Mouse (Mus musculus) liver, adult 2 months (tissue): Measurements from ENCODE around the gene Card19. TPM values are rescaled to one million over a fixed set of nuclear protein-coding genes. Genes with fewer than 3 reads are reported as not detected.

ENCODE experiments used
- DNase-seq: peaks from one replicate; pipeline ENCODE4 v3.0.0-alpha.2; 2011; ENCODE audit warnings: low read depth, low spot score; ENCODE audit errors: extremely low read depth
- H3K27ac ChIP-seq: fragments of 200-500 bp; replicated peaks from 2 replicates; pipeline ENCODE4 v1.5.1; 2012; ENCODE audit warnings: low read depth, mild to moderate bottlenecking, control low read depth, inconsistent platforms, low read length; ENCODE audit not compliant: insufficient read depth
- H3K27me3 ChIP-seq: fragments of 200-500 bp; 2 replicates; pipeline ENCODE4 v1.6.1; 2012; ENCODE audit warnings: mild to moderate bottlenecking, moderate library complexity, low read length, inconsistent platforms; ENCODE audit not compliant: control insufficient read depth, insufficient read depth
- H3K36me3 ChIP-seq: fragments of 200-500 bp; 2 replicates; pipeline ENCODE4 v1.6.1; 2012; ENCODE audit warnings: low read length, inconsistent platforms; ENCODE audit not compliant: control insufficient read depth, insufficient read depth
- H3K4me1 ChIP-seq: fragments of 200-500 bp; 2 replicates; pipeline ENCODE4 v1.6.1; 2011; ENCODE audit warnings: low read length; ENCODE audit not compliant: control insufficient read depth, insufficient read depth
- H3K4me3 ChIP-seq: fragments of 200-500 bp; 2 replicates; pipeline ENCODE4 v1.5.1; 2011; ENCODE audit warnings: low read depth, mild to moderate bottlenecking, control low read depth, low read length, moderate library complexity; ENCODE audit not compliant: insufficient read depth
- H3K79me2 ChIP-seq: fragments of 200-500 bp; 2 replicates; pipeline ENCODE4 v1.6.1; 2012; ENCODE audit warnings: inconsistent platforms, mild to moderate bottlenecking, low read length, moderate library complexity; ENCODE audit not compliant: control insufficient read depth, insufficient read depth
- H3K9ac ChIP-seq: fragments of 200-500 bp; 2 replicates; pipeline ENCODE4 v1.6.1; 2012; ENCODE audit warnings: low read depth, mild to moderate bottlenecking, control low read depth, inconsistent platforms, low read length
- CTCF ChIP-seq: fragments of 200-500 bp; IDR thresholded peaks from 2 replicates; pipeline ENCODE4 v1.5.1; 2011; ENCODE audit warnings: low read depth, low read length, control low read depth
- POLR2A ChIP-seq: fragments of 200-500 bp; IDR thresholded peaks from 2 replicates; pipeline ENCODE4 v1.6.1; 2011; ENCODE audit warnings: low read length, control low read depth; ENCODE audit not compliant: insufficient read depth; ENCODE audit errors: extremely low read depth
- WGBS: fragments of 180-500 bp; shearing (Covaris S2); methylation state at CpG from one replicate; pipeline ENCODE4 v1.1.7; 2018; 5-methylcytosine and 5-hydroxymethylcytosine counted together
- polyA plus RNA-seq: library from polyadenylated mRNA; depleted of rRNA; stranded (reverse); fragments of >200 nt; gene quantifications from 2 replicates; pipeline ENCODE4 v1.2.3, GENCODE M21; 2012
- total RNA-seq: library from RNA; depleted of rRNA; stranded (reverse); fragments of >200 nt; gene quantifications from 2 replicates; pipeline ENCODE4 v1.2.3, GENCODE M21; 2014

Gene Card19
- total and polyA plus RNA-seq, 2 experiments, result 11.2 to 38.0 TPM

DNA sequence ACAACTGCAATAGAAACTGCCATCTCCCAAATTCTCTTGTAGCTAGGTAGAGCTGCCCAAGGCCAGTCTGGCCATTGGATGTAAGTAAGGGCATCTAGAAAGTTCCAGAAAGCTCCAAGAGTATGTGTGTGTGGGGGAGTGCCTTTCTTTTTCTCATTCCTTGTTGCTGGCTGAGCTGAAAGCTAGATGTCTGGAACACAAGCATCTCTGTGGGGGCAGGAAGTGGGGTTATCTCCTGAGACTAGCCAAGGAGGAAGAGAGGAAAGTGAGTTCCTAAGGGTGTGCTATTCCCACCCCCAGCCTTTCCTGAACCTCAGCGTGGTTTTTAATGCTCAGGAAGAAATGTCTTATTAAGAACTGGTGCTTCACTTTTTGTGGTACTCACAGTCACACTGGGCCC, 44.1 kb downstream of the Card19 start:
- no peak for TF ChIP-seq POLR2A
- TF ChIP-seq CTCF, result no peak
- 57% methylated on average over 1 of the region's 1 CpGs for WGBS
- no peak for DNase-seq
- Histone ChIP-seq H3K36me3 (no peaks in the 10 kb centered on the region), H3K27ac (no peak overlapping the region), H3K4me3 (no peak overlapping the region), H3K4me1 (peaks cover 3% of the 10 kb centered on the region; the same call in 1 of the 2 replicates), H3K9ac (no peak overlapping the region), H3K79me2 (no peaks in the 10 kb centered on the region), H3K27me3 (no peaks in the 10 kb centered on the region)

DNA sequence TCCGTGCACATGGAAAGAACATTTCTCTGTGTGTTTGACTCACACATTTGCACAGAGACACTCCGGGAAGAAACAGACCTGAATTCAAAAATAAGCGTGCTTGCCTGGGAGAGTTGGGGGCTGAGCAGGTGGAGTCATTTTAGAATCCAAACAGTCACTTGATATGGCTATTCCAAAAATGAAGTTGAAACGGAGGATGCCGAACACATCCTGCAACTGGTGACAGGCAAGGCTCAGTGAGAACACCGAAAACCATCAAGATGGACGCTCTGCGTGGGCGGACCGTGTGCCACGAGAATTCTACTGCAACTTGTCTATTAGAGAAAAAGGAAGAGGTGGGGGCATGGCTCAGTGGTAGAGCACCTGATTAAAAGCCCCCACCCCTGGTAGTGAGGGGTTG, 45.2 kb downstream of the Card19 start:
- no peak for TF ChIP-seq POLR2A
- no peak for TF ChIP-seq CTCF
- Histone ChIP-seq H3K4me1 (peaks cover 3% of the 10 kb centered on the region; the same call in 1 of the 2 replicates), H3K27me3 (no peaks in the 10 kb centered on the region), H3K36me3 (no peaks in the 10 kb centered on the region), H3K79me2 (no peaks in the 10 kb centered on the region), H3K4me3 (no peak overlapping the region), H3K9ac (no peak overlapping the region), H3K27ac (no peak overlapping the region)
- WGBS, result 94% methylated on average over 11 of the region's 11 CpGs
- DNase-seq, result no peak

DNA sequence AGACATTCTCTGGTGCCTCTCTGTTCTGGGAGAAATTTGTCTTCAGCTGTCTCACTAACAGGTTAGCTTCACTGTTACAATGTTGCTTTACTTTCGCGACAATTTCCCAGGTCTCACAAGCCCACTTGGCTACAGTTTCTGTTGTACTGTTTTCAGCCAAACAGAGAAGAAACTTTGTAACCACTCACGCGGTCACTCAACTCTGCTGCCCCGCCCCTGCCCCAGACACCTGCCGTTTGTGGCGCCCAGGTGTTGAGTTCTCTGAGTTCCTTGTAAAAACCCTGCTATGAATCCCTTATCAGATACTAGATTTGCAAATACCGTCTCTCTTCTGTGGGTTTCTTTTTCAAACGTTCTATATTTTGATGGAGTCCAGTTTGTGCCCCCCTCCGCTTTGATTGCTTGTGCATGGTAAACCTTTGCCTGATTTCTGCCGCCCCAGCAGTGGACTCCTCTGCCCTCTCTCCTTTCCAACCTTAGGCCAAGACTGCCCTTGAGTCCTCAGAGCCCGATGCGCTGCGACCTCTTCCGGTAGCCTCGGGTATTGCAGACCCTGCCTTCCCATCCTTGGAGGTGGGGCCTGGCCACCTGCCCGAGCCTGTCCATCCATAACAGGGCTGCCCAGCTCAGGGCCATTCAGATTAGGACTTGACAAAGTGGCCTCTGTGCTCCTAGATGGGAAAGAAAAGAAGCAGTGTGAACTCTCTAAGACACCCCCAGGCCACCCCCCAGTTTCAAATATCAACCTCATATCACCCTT, 46.2 kb downstream of the Card19 start:
- no peaks in the 10 kb centered on the region for H3K27me3 ChIP-seq
- TF ChIP-seq CTCF (peak; percentile 97), POLR2A (no peak)
- H3K9ac ChIP-seq, result no peak overlapping the region
- H3K36me3 ChIP-seq, result no peaks in the 10 kb centered on the region
- no peak overlapping the region for H3K4me3 ChIP-seq
- 13% methylated on average over 17 of the region's 17 CpGs for WGBS
- DNase-seq, result peak; percentile 77
- H3K4me1 ChIP-seq, result peaks cover 3% of the 10 kb centered on the region; the same call in 1 of the 2 replicates
- no peak overlapping the region for H3K27ac ChIP-seq
- H3K79me2 ChIP-seq, result no peaks in the 10 kb centered on the region

DNA sequence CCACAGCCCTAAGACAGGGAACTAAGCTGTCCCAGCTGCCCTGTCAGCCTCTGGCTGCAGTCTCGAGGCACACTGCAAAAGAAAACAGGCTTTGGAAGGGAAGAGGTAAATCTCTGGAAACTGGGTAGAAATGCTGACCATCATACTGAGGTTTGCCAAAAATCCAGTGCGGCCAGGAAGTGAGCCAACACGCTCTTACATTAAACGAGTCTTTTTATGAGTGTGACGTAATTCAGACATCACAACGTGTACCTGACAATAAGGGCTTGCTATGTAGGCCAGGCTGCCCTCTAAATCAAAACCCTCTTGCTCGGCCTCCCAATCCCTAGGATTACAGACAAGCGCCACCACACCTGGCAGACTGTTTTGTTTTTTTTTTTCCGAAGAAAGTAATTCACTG, 48.8 kb downstream of the Card19 start:
- Histone ChIP-seq H3K4me3 (no peak overlapping the region), H3K4me1 (peaks cover 2% of the 10 kb centered on the region; the same call in 1 of the 2 replicates), H3K79me2 (no peaks in the 10 kb centered on the region), H3K9ac (no peak overlapping the region), H3K36me3 (no peaks in the 10 kb centered on the region), H3K27me3 (no peaks in the 10 kb centered on the region), H3K27ac (no peak overlapping the region)
- no peak for DNase-seq
- 58% methylated on average over 9 of the region's 9 CpGs for WGBS
- TF ChIP-seq POLR2A (no peak), CTCF (no peak)

DNA sequence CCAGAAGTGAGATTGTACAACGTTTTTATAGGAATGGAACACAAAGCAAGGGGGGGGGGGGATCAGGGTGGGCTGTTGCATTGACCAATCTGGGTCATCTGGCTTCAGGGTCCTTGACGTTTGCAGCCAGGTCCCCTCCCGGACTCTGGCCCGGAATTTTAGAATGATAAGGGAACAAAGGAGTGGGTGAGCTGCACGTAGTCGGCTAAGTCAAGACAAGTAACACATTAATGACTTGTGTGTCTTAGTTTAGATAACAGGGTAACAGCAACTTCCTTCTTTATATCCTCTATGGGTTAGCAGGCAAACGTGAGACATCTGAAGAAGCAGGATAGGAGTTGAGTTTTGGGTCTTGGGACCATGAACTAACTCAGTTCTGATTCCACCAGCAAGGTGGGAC, 52.2 kb downstream of the Card19 start:
- 53% methylated on average over 7 of the region's 7 CpGs for WGBS

DNA sequence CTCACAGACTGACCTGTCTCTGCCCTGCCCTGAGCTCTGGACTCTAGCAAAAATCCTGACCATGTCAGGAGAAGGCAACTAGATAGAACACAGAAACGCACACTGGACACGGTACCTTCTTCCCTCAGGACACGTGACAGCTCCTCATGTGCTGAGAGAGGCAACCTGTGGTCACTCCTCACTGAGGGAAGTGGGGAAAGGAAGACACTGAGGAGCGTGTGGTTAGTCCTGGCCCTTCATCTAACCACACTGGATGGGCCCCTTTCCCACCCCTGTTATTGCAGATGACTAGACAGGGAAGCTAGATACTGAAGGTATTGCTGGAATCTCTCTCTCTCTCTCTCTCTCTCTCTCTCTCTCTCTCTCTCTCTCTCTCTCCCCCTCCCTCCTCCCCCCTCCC, 53.1 kb downstream of the Card19 start:
- Histone ChIP-seq H3K27me3 (no peaks in the 10 kb centered on the region), H3K79me2 (no peaks in the 10 kb centered on the region), H3K4me3 (no peak overlapping the region), H3K9ac (no peak overlapping the region), H3K4me1 (no peaks in the 10 kb centered on the region), H3K36me3 (no peaks in the 10 kb centered on the region), H3K27ac (no peak overlapping the region)
- TF ChIP-seq POLR2A, result no peak
- no peak for TF ChIP-seq CTCF
- DNase-seq, result no peak
- 74% methylated on average over 4 of the region's 4 CpGs for WGBS

More for the DNA sequence above, 52.2 kb downstream of the Card19 start:
- no peaks in the 10 kb centered on the region for H3K79me2 ChIP-seq
- no peak overlapping the region for H3K9ac ChIP-seq
- no peak for DNase-seq
- H3K36me3 ChIP-seq, result no peaks in the 10 kb centered on the region
- no peaks in the 10 kb centered on the region for H3K27me3 ChIP-seq
- H3K27ac ChIP-seq, result no peak overlapping the region
- no peaks in the 10 kb centered on the region for H3K4me1 ChIP-seq
- no peak overlapping the region for H3K4me3 ChIP-seq
- TF ChIP-seq POLR2A, result no peak
- TF ChIP-seq CTCF, result no peak
